Mouse (Mus musculus) limb, embryonic 14.5 days (tissue): ENCODE results near the gene Dip2b. TPM values are rescaled to one million over a fixed set of nuclear protein-coding genes. Genes with fewer than 3 reads are reported as not detected.

Experiments used
- ATAC-seq: fragments of 200-750 bp; cut with Nextera tagmentation; 2 replicates; pipeline ENCODE4 v1.8.0; 2017; ENCODE audit warnings: low read depth, moderate number of reproducible peaks, moderate TSS enrichment; ENCODE audit not compliant: low FRiP score
- DNase-seq: peaks from one replicate; pipeline ENCODE4 v3.0.0-alpha.2; 2015; ENCODE audit warnings: low spot score
- H3K27ac ChIP-seq: fragments of 300-500 bp; sonication (generic); replicated peaks from 2 replicates; pipeline ENCODE4 v1.5.1; 2014; ENCODE audit warnings: low read depth, mild to moderate bottlenecking, low read length, moderate library complexity, mixed read lengths
- H3K27me3 ChIP-seq: fragments of 300-500 bp; sonication (generic); 2 replicates; pipeline ENCODE4 v1.6.1; 2014; ENCODE audit warnings: low read length, mixed read lengths; ENCODE audit not compliant: control insufficient read depth, insufficient read depth
- H3K36me3 ChIP-seq: fragments of 300-500 bp; sonication (generic); 2 replicates; pipeline ENCODE4 v1.6.1; 2014; ENCODE audit warnings: mild to moderate bottlenecking, low read length, moderate library complexity, mixed read lengths; ENCODE audit not compliant: control insufficient read depth, insufficient read depth
- H3K4me1 ChIP-seq: fragments of 300-500 bp; sonication (generic); 2 replicates; pipeline ENCODE4 v1.6.1; 2014; ENCODE audit warnings: antibody characterized with exemption, low read length, mixed read lengths; ENCODE audit not compliant: control insufficient read depth, insufficient read depth
- H3K4me2 ChIP-seq: fragments of 300-500 bp; sonication (generic); replicated peaks from 2 replicates; pipeline ENCODE4 v1.6.1; 2014; ENCODE audit warnings: low read depth, mild to moderate bottlenecking, low read length, moderate library complexity; ENCODE audit not compliant: severe bottlenecking
- H3K4me3 ChIP-seq: fragments of 300-500 bp; sonication (generic); replicated peaks from 2 replicates; pipeline ENCODE4 v1.5.1; 2014; ENCODE audit warnings: low read length
- H3K9ac ChIP-seq: fragments of 300-500 bp; sonication (generic); 2 replicates; pipeline ENCODE4 v1.6.1; 2014; ENCODE audit warnings: mild to moderate bottlenecking, low read depth, low read length, moderate library complexity; ENCODE audit not compliant: severe bottlenecking
- H3K9me3 ChIP-seq: fragments of 300-500 bp; sonication (generic); 2 replicates; pipeline ENCODE4 v1.6.1; 2016; ENCODE audit warnings: low read length; ENCODE audit not compliant: control insufficient read depth
- POLR2A ChIP-seq: fragments of 200-500 bp; IDR thresholded peaks from 2 replicates; pipeline ENCODE4 v1.8.0; 2012; ENCODE audit warnings: inconsistent platforms, mild to moderate bottlenecking, moderate library complexity, borderline replicate concordance; ENCODE audit not compliant: insufficient read depth, insufficient read length; ENCODE audit errors: extremely low read depth
- WGBS: fragments of 180-500 bp; shearing (Covaris S2); extraction: QIAGEN DNeasy Blood & Tissue Kit; methylation state at CpG from one replicate; pipeline ENCODE4 v1.1.7; 2014; 5-methylcytosine and 5-hydroxymethylcytosine counted together
- polyA plus RNA-seq, 2 experiments: library from polyadenylated mRNA; depleted of rRNA in 1 of 2; stranded (reverse) in 1 of 2; unstranded in 1 of 2; fragments of >200 nt; fragmentation: Nextera tagmentation in 1 of 2; extraction: Ambion mirVana in 1 of 2; gene quantifications; 2 replicates each; pipeline versions ENCODE4 v1.2.1 to v1.2.3; 2012 to 2014

Gene Dip2b
- polyA plus RNA-seq, 2 experiments = 13.0 to 15.0 TPM

GRCm38 (mm10) chr15:100156095-100156707 is 117.7 kb downstream of the Dip2b start:
- Histone ChIP-seq H3K4me3 (no peak overlapping the region), H3K4me1 (no peaks in the 10 kb centered on the region), H3K27me3 (no peaks in the 10 kb centered on the region), H3K9ac (no peak overlapping the region), H3K27ac (no peak overlapping the region), H3K4me2 (no peak overlapping the region), H3K36me3 (peaks cover 39% of the 10 kb centered on the region), H3K9me3 (no peaks in the 10 kb centered on the region)
- WGBS = 89% methylated on average over 4 of the region's 4 CpGs
- ATAC-seq (no peak), DNase-seq (no peak)
- TF ChIP-seq POLR2A = no peak

GRCm38 (mm10) chr15:100156781-100157470 is 118.5 kb downstream of the Dip2b start:
- Histone ChIP-seq H3K4me1 (no peaks in the 10 kb centered on the region), H3K27me3 (no peaks in the 10 kb centered on the region), H3K9me3 (no peaks in the 10 kb centered on the region), H3K9ac (no peak overlapping the region), H3K36me3 (peaks cover 42% of the 10 kb centered on the region), H3K4me3 (no peak overlapping the region), H3K27ac (no peak overlapping the region), H3K4me2 (no peak overlapping the region)
- DNase-seq = no peak
- no peak for ATAC-seq
- no peak for TF ChIP-seq POLR2A
- WGBS = 84% methylated on average over 10 of the region's 10 CpGs

DNA sequence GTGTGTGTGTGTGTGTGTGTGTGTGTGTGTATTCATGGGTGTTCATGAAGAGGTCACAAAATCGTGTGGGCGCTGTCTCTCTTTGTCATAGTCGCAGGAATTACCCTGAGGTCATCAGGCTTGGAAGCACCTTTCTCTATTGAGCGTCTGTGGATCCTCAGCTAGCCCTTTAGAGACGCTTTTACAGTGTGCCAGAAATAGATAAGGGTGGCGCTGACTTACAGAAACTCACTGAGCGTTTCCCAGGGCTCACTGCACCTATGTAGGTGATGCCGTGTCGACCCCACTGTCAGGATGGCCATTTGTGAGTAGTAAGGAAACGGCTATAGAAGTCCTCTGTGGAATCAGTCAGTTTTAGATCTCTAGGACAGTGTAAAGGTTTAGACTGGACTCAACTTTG is 120.5 kb downstream of the Dip2b start:
- 91% methylated on average over 10 of the region's 10 CpGs for WGBS
- no peak for DNase-seq
- no peak overlapping the region for H3K9ac ChIP-seq
- H3K9me3 ChIP-seq = no peaks in the 10 kb centered on the region
- H3K27me3 ChIP-seq = no peaks in the 10 kb centered on the region
- no peak for ATAC-seq
- no peak for TF ChIP-seq POLR2A
- H3K4me2 ChIP-seq = no peak overlapping the region
- H3K4me1 ChIP-seq = no peaks in the 10 kb centered on the region
- no peak overlapping the region for H3K27ac ChIP-seq
- H3K36me3 ChIP-seq = peaks cover 57% of the 10 kb centered on the region
- no peak overlapping the region for H3K4me3 ChIP-seq

DNA sequence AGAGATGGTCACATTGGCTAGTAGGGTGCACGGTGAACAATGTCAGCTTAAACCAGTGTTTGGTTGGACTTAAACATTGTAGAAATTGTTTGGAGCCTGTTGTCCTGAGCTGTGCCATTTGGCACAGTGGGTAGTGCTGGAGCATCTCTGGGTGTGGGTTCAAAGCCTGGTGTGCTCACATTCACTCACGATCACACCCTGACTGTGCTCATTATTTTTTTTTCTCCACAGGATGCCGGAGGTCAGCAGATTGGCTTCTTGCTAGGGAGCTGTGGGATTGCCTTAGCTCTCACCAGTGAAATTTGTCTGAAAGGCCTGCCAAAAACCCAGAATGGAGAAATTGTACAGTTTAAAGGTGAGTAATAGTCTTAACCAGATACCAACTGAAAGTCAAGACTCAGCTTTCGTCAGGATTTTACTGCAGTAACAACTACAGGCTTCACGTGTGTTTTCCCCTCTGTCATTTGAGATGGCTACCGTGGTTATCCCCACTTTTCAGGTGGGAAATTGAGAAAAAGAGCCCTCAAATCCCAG is 123.3 kb downstream of the Dip2b start:
- 84% methylated on average over 6 of the region's 6 CpGs for WGBS
- no peak for ATAC-seq
- no peaks in the 10 kb centered on the region for H3K9me3 ChIP-seq
- no peak overlapping the region for H3K27ac ChIP-seq
- H3K36me3 ChIP-seq = peaks cover 39% of the 10 kb centered on the region
- no peak overlapping the region for H3K4me3 ChIP-seq
- no peak overlapping the region for H3K4me2 ChIP-seq
- H3K27me3 ChIP-seq = no peaks in the 10 kb centered on the region
- no peak overlapping the region for H3K9ac ChIP-seq
- H3K4me1 ChIP-seq = no peaks in the 10 kb centered on the region
- no peak for TF ChIP-seq POLR2A
- DNase-seq = no peak

DNA sequence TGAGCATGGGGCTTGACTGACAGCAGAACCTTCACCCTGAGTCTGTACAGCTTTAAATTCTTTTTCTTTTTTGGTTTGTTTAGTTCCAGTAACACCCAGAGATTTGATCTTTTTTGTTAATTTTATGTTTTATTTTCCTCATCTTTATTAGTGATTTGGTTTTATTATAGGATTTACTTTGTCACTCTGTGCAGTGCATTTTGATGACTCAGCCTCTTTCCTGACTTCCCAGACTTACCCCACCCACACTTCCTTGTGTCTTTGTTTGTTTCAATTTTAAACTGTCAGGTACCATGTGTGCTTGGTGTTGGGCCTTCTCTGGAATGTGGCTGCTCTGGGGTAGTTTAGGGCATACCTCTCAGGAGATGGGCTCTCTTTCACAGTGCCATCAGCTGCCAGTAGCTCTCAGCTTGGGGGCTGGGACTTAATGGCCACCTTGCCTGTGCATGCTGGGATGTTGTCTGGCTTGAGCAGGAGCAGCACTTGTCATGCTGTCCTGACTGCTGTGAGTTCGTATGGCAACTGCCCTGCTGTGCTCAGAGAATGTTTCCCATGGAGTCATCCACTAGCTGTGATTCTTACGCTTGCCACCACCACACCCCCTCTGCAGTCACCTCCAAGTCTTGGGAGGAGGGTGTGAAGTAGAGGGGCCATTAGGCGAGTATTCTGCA is 125.1 kb downstream of the Dip2b start:
- H3K9ac ChIP-seq = no peak overlapping the region
- H3K27me3 ChIP-seq = no peaks in the 10 kb centered on the region
- no peak overlapping the region for H3K27ac ChIP-seq
- no peak overlapping the region for H3K4me3 ChIP-seq
- H3K36me3 ChIP-seq = peaks cover 31% of the 10 kb centered on the region
- peaks cover 12% of the 10 kb centered on the region for H3K4me1 ChIP-seq
- no peak for TF ChIP-seq POLR2A
- no peak overlapping the region for H3K4me2 ChIP-seq
- H3K9me3 ChIP-seq = no peaks in the 10 kb centered on the region
- no peak for ATAC-seq
- WGBS = 66% methylated on average over 3 of the region's 3 CpGs
- DNase-seq = no peak
